Mouse (Mus musculus) embryonic fibroblast, embryonic 13.5 days (primary cell): ENCODE measurements around the gene Nusap1. TPM values are rescaled to one million over a fixed set of nuclear protein-coding genes. Genes with fewer than 3 reads are reported as not detected.

ENCODE experiments used
- H3K27ac ChIP-seq: 2 replicates; pipeline ENCODE4 v1.5.1; 2012; ENCODE audit warnings: low read length, control low read depth, inconsistent platforms; ENCODE audit not compliant: insufficient read depth
- H3K4me1 ChIP-seq: 2 replicates; pipeline ENCODE4 v1.6.1; 2011; ENCODE audit warnings: low read length; ENCODE audit not compliant: control insufficient read depth, insufficient read depth
- H3K4me3 ChIP-seq: 2 replicates; pipeline ENCODE4 v1.5.1; 2011; ENCODE audit warnings: mild to moderate bottlenecking, control low read depth, low read length; ENCODE audit not compliant: insufficient read depth
- CTCF ChIP-seq: IDR thresholded peaks from 2 replicates; pipeline ENCODE4 v1.5.1; 2011; ENCODE audit warnings: mild to moderate bottlenecking, control low read depth, low read length, moderate library complexity, borderline replicate concordance; ENCODE audit not compliant: insufficient read depth
- POLR2A ChIP-seq: IDR thresholded peaks from 2 replicates; pipeline ENCODE4 v1.6.1; 2011; ENCODE audit warnings: low read depth, mild to moderate bottlenecking, control low read depth, low read length, moderate library complexity
- polyA plus RNA-seq: library from polyadenylated mRNA; stranded (reverse); fragments of >200 nt; gene quantifications from 2 replicates; pipeline ENCODE4 v1.2.4, GENCODE M21; 2011; ENCODE audit warnings: low read depth; ENCODE audit not compliant: missing spikeins, insufficient read length

The Nusap1 gene
- polyA plus RNA-seq, 1 experiment, result 59.3 TPM

GRCm38 (mm10) chr2:119683706-119684105 lies 65.6 kb downstream of the Nusap1 start:
- Histone ChIP-seq H3K4me3 (no peak overlapping the region), H3K4me1 (no peaks in the 10 kb centered on the region), H3K27ac (no peak overlapping the region)
- no peak for TF ChIP-seq CTCF
- TF ChIP-seq POLR2A, result no peak

- no peak overlapping the region for H3K4me3 ChIP-seq
- H3K4me1 ChIP-seq, result no peaks in the 10 kb centered on the region
- TF ChIP-seq CTCF (no peak), POLR2A (no peak)
- H3K27ac ChIP-seq, result no peak overlapping the region
These were observed 74.1 kb downstream of the Nusap1 start for GRCm38 (mm10) chr2:119692003-119692701.

GRCm38 (mm10) chr2:119694826-119695225 lies 76.7 kb downstream of the Nusap1 start:
- no peak for TF ChIP-seq CTCF
- no peak for TF ChIP-seq POLR2A
- Histone ChIP-seq H3K4me3 (no peak overlapping the region), H3K27ac (no peak overlapping the region), H3K4me1 (no peaks in the 10 kb centered on the region)

- no peak overlapping the region for H3K27ac ChIP-seq
- H3K4me3 ChIP-seq, result no peak overlapping the region
- no peaks in the 10 kb centered on the region for H3K4me1 ChIP-seq
- no peak for TF ChIP-seq POLR2A
- no peak for TF ChIP-seq CTCF
These were observed 78.0 kb downstream of the Nusap1 start for GRCm38 (mm10) chr2:119696111-119696510.

GRCm38 (mm10) chr2:119698472-119698871 lies 80.4 kb downstream of the Nusap1 start:
- Histone ChIP-seq H3K4me3 (no peak overlapping the region), H3K4me1 (no peaks in the 10 kb centered on the region), H3K27ac (no peak overlapping the region)
- TF ChIP-seq POLR2A (no peak), CTCF (no peak)

GRCm38 (mm10) chr2:119699962-119700361 lies 81.9 kb downstream of the Nusap1 start:
- Histone ChIP-seq H3K27ac (no peak overlapping the region), H3K4me3 (no peak overlapping the region), H3K4me1 (no peaks in the 10 kb centered on the region)
- TF ChIP-seq CTCF, result no peak
- TF ChIP-seq POLR2A, result no peak

Other genes starting within 250 kb of the Nusap1 start
- 21.8 and 24.6 TPM in 2 replicates for gene Ino80, start 140.6 kb upstream of the Nusap1 start, polyA plus RNA-seq
- 0.94 and 1.1 TPM in 2 replicates for gene Exd1, start 70.7 kb upstream of the Nusap1 start, polyA plus RNA-seq
- gene Chp1, start 70.6 kb upstream of the Nusap1 start, polyA plus RNA-seq, result 113 and 129 TPM in 2 replicates
- gene Oip5, start 171 bp downstream of the Nusap1 start, polyA plus RNA-seq, result 9.0 and 11.1 TPM in 2 replicates
- 29.9 and 31.3 TPM in 2 replicates for gene Ndufaf1, start 44.5 kb downstream of the Nusap1 start, polyA plus RNA-seq
- gene Rtf1, start 56.8 kb downstream of the Nusap1 start, polyA plus RNA-seq, result 27.9 and 31.2 TPM in 2 replicates
- not detected in 2 replicates for gene Itpka, start 124.0 kb downstream of the Nusap1 start, polyA plus RNA-seq
- not detected in 2 replicates for gene Ltk, start 142.1 kb downstream of the Nusap1 start, polyA plus RNA-seq
- 12.2 and 13.0 TPM in 2 replicates for gene Rpap1, start 169.2 kb downstream of the Nusap1 start, polyA plus RNA-seq
- 17.8 and 19.9 TPM in 2 replicates for gene Tyro3, start 179.4 kb downstream of the Nusap1 start, polyA plus RNA-seq